In the genomic region with DNA sequence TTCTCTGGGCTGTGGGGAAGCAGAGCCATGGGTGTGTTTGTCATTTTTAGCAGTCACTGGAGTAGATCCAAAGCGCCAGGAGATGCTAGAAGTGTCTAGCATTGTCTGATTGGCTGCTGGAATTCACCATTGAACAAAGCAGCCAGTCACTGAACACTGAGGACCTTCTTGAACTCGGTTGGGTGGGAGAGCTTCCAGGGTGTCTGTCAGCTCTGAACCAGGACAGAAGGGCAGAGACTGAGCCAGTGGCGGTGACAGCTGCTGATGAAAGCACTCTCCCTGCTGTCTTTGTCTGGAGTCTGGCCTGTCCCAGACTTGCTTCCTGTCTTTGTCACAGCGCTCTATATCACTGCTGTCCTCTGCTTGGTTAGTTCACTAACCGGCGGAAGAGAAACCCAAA, we compare ENCODE assay signal across 9 mouse cellular contexts. TPM values are rescaled to one million over a fixed set of nuclear protein-coding genes. Genes with fewer than 3 reads are reported as not detected.
DNase-seq lines count a peak whose midpoint lies in the region; ATAC-seq lines count a peak whose summit lies in the region.
"Had no signal": no experiment of that assay in that cellular context is flagged by ENCODE, and none has a peak within 500 bp of the region (broad histone marks: within the 10 kb centered on the region; RNA-seq: fewer than 3 reads in every experiment).

No protein-coding gene starts in this region.

- H3K9ac ChIP-seq in embryonic facial prominence, embryonic 15.5 days, result no peak overlapping the region
- H3K9ac ChIP-seq: liver, embryonic 14.5 days had no signal

- peak overlapping the region; percentile 68 for H3K27ac ChIP-seq in embryonic facial prominence, embryonic 15.5 days (replicated peaks)
- peak overlapping the region; percentile 67 for H3K27ac ChIP-seq in midbrain, embryonic 10.5 days (replicated peaks)
- H3K27ac ChIP-seq: liver, embryonic 14.5 days had no signal

- H3K36me3 ChIP-seq in embryonic facial prominence, embryonic 15.5 days, result no peaks in the 10 kb centered on the region
- peaks cover 10% of the 10 kb centered on the region for H3K36me3 ChIP-seq in midbrain, embryonic 10.5 days

- H3K4me2 ChIP-seq in embryonic facial prominence, embryonic 15.5 days (replicated peaks), result no peak overlapping the region

- no peaks in the 10 kb centered on the region for H3K9me3 ChIP-seq in embryonic facial prominence, embryonic 15.5 days (replicated peaks)
- no peaks in the 10 kb centered on the region for H3K9me3 ChIP-seq in midbrain, embryonic 10.5 days (replicated peaks)

- intact Hi-C loops in heart, postnatal 14 days (cut with DNase I), result no loop called here

- peak; percentile 56; the same call in 1 of the 2 replicates for ATAC-seq in embryonic facial prominence, embryonic 15.5 days (ENCODE audit: insufficient number of reproducible peaks, low FRiP score, low TSS enrichment, low read depth)
- ATAC-seq in monocyte, adult 5-6 weeks (replicated peaks; ENCODE audit: insufficient number of reproducible peaks, low FRiP score, low TSS enrichment, poor library complexity, severe bottlenecking), result no peak

- no peak overlapping the region for H3K4me3 ChIP-seq in embryonic facial prominence, embryonic 15.5 days (replicated peaks)
- 0 out of 2 replicates have a peak overlapping the region, but pooled peaks have one; percentile 1 for H3K4me3 ChIP-seq in midbrain, embryonic 10.5 days

- DNase-seq in gastrocnemius, postnatal 10 days, result peak; percentile 37
- no peak for DNase-seq in gastrocnemius, adult 18-20 months (ENCODE audit: low spot score)
- DNase-seq in heart, postnatal 14 days, result peak; percentile 63 to 76
- peak; percentile 69 to 75 for DNase-seq in kidney, postnatal 36 days
- peak; percentile 38 for DNase-seq in midbrain, embryonic 10.5 days (ENCODE audit: low spot score)
- DNase-seq in thymus, postnatal 25 days, result no peak

- peaks cover 16% of the 10 kb centered on the region for H3K4me1 ChIP-seq in embryonic facial prominence, embryonic 15.5 days
- H3K4me1 ChIP-seq in midbrain, embryonic 10.5 days, result peaks cover 27% of the 10 kb centered on the region

- WGBS in embryonic facial prominence, embryonic 15.5 days, result 45% methylated on average over 6 of the region's 6 CpGs
- WGBS in midbrain, embryonic 10.5 days, result 59% methylated on average over 6 of the region's 6 CpGs

- H3K27me3 ChIP-seq in embryonic facial prominence, embryonic 15.5 days, result no peaks in the 10 kb centered on the region
- no peaks in the 10 kb centered on the region for H3K27me3 ChIP-seq in midbrain, embryonic 10.5 days (ENCODE audit: low read depth, poor library complexity, severe bottlenecking)

RNA-seq across cellular contexts. Expression of a gene that starts 6.5 kb away (rescaled TPM):
- total RNA-seq in gastrocnemius, postnatal 10 days (2021), result 1 to 10 TPM; 7.3 to 9.5 TPM
- total RNA-seq in gastrocnemius, adult 18-20 months (2021), result 1 to 10 TPM; 7.3 to 7.7 TPM
- polyA plus RNA-seq in embryonic facial prominence, embryonic 15.5 days (2015; fragmentation: Nextera tagmentation; extraction: Ambion mirVana), result 16.9 and 17.8 TPM in 2 replicates
- 10 to 100 TPM; 11.7 to 11.9 TPM for total RNA-seq in heart, postnatal 14 days (2021)
- 27.8 and 30.2 TPM in 2 replicates for polyA plus RNA-seq in midbrain, embryonic 10.5 days (2016; fragmentation: Nextera tagmentation; extraction: Ambion mirVana)
- total RNA-seq in monocyte, adult 5-6 weeks (2017), result 4.0 to 18.6 TPM (median 6.7 TPM) in 3 replicates

RNA-seq across cellular contexts. Expression of a gene that starts 6.6 kb away (rescaled TPM):
- total RNA-seq in gastrocnemius, postnatal 10 days (2021), result 1 to 10 TPM; 4.8 to 6.1 TPM
- total RNA-seq in gastrocnemius, adult 18-20 months (2021), result 1 to 10 TPM; 3.1 to 3.3 TPM
- 6.8 and 9.6 TPM in 2 replicates for polyA plus RNA-seq in embryonic facial prominence, embryonic 15.5 days (2015; fragmentation: Nextera tagmentation; extraction: Ambion mirVana)
- total RNA-seq in heart, postnatal 14 days (2021), result 1 to 10 TPM; 6.0 to 6.8 TPM
- 16.2 and 18.5 TPM in 2 replicates for polyA plus RNA-seq in midbrain, embryonic 10.5 days (2016; fragmentation: Nextera tagmentation; extraction: Ambion mirVana)
- total RNA-seq in monocyte, adult 5-6 weeks (2017), result 8.3 to 21.1 TPM (median 12.8 TPM) in 3 replicates

RNA-seq across cellular contexts. Expression of a gene that starts 28.5 kb away (rescaled TPM):
- 100 to 1,000 TPM; 165 to 169 TPM for total RNA-seq in gastrocnemius, postnatal 10 days (2021)
- 100 to 1,000 TPM; 146 to 161 TPM for total RNA-seq in gastrocnemius, adult 18-20 months (2021)
- polyA plus RNA-seq in embryonic facial prominence, embryonic 15.5 days (2015; fragmentation: Nextera tagmentation; extraction: Ambion mirVana), result 48.7 and 66.6 TPM in 2 replicates
- 100 to 1,000 TPM; 142 to 166 TPM for total RNA-seq in heart, postnatal 14 days (2021)
- 61.6 and 64.3 TPM in 2 replicates for polyA plus RNA-seq in midbrain, embryonic 10.5 days (2016; fragmentation: Nextera tagmentation; extraction: Ambion mirVana)
- 91.4 to 168 TPM (median 101 TPM) in 3 replicates for total RNA-seq in monocyte, adult 5-6 weeks (2017)

Comparison
In these comparisons a context has a peak if more than half of its experiments do, and no peak if none do; other contexts are left out.
1. DNase-seq: peak in gastrocnemius, postnatal 10 days (single experiment), heart, postnatal 14 days (2 of 2), kidney, postnatal 36 days (2 of 2) and midbrain, embryonic 10.5 days (single experiment); none in gastrocnemius, adult 18-20 months (single experiment) and thymus, postnatal 25 days (single experiment).